Comparison of ENCODE assay signal across 9 mouse cellular contexts in the genomic region with DNA sequence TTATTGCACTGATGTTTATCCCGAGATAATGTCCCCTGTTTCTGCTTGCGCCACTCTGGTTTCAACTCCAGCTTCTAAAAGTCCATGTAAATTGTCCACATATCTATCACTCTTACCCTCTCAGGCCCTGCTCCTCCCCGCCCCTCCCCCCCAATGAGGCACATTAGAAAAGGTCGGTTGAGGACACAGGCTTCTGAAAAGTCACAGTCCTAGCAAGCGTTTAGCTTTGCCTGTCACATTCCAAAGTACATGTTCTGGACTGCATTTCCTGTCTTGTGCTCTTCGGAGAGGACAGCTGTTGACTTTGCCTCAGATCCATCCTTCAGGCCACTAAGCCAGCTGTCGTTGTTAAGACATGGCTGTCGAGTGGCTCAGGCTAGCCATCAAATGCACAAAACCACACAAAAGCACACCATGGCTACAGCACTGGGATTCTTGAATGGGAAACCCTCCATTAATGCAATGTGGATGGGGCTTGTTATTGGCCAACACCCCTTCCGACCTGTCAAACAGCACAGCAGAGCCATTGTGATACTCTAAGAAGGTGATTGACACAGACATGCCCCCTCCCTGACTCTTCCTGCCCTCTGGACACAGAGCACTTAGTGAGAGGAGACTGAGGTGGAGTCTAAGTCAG. TPM values are rescaled to one million over a fixed set of nuclear protein-coding genes. Genes with fewer than 3 reads are reported as not detected.
A peak's percentile ranks its signal among the peaks of the same experiment; 100 is the strongest.
DNase-seq lines count a peak whose midpoint lies in the region; ATAC-seq and TF ChIP-seq lines count a peak whose summit lies in the region.
"Had no signal": no experiment of that assay in that cellular context is flagged by ENCODE, and none has a peak within 500 bp of the region (broad histone marks: within the 10 kb centered on the region; RNA-seq: fewer than 3 reads in every experiment).

No protein-coding gene starts in this region.

- no peak for TF ChIP-seq POLR2A in ES-Bruce4 (IDR thresholded peaks at IDR 0.05; ENCODE audit: insufficient read depth, low read length)
- TF ChIP-seq POLR2A in heart, adult 2 months (IDR thresholded peaks at IDR 0.05; ENCODE audit: insufficient read depth, low read depth, low read length): no peak

- no peaks in the 10 kb centered on the region for H3K79me2 ChIP-seq in heart, adult 2 months (replicated peaks; ENCODE audit: control insufficient read depth, insufficient read depth, low read length)

- H3K4me3 ChIP-seq in ES-Bruce4 (ENCODE audit: low read depth, low read length): no peak overlapping the region
- H3K4me3 ChIP-seq in heart, adult 2 months: 0 out of 2 replicates have a peak overlapping the region, but pooled peaks have one; percentile 16
- no peak overlapping the region for H3K4me3 ChIP-seq in kidney, embryonic 14.5 days (ENCODE audit: low read length)

- H3K9ac ChIP-seq in ES-Bruce4 (ENCODE audit: low read depth, poor library complexity, severe bottlenecking): no peak overlapping the region
- peak overlapping the region; percentile 16; the same call in 1 of the 2 replicates for H3K9ac ChIP-seq in heart, adult 2 months (ENCODE audit: low read depth, low read length)
- no peak overlapping the region for H3K9ac ChIP-seq in kidney, embryonic 14.5 days (ENCODE audit: low read depth, low read length)

- no peak for TF ChIP-seq EP300 in ES-Bruce4 (IDR thresholded peaks at IDR 0.05; ENCODE audit: insufficient read depth, low read depth, low read length)
- 0 out of 2 replicates have a peak, but pooled peaks have one; percentile 37 for TF ChIP-seq EP300 in heart, adult 2 months (IDR thresholded peaks at IDR 0.05; ENCODE audit: insufficient read depth, low read depth, low read length)

- no peaks in the 10 kb centered on the region for H3K36me3 ChIP-seq in ES-Bruce4 (ENCODE audit: control insufficient read depth, insufficient read depth, low read length, poor library complexity, severe bottlenecking)
- no peaks in the 10 kb centered on the region; the same call in 1 of the 2 replicates for H3K36me3 ChIP-seq in heart, adult 2 months (ENCODE audit: control insufficient read depth, insufficient read depth, low read length)
- H3K36me3 ChIP-seq in kidney, embryonic 14.5 days (ENCODE audit: control insufficient read depth, insufficient read depth, low read length): no peaks in the 10 kb centered on the region

- no peaks in the 10 kb centered on the region for H3K27me3 ChIP-seq in ES-Bruce4 (ENCODE audit: control insufficient read depth, insufficient read depth, low read length, poor library complexity, severe bottlenecking)
- no peaks in the 10 kb centered on the region for H3K27me3 ChIP-seq in heart, adult 2 months (ENCODE audit: control insufficient read depth, insufficient read depth, low read length)
- no peaks in the 10 kb centered on the region for H3K27me3 ChIP-seq in kidney, embryonic 14.5 days (ENCODE audit: control insufficient read depth, insufficient read depth, low read length)

- 27% methylated on average over 9 of the region's 9 CpGs for WGBS in heart, adult 2 months
- WGBS in kidney, embryonic 14.5 days: 47% methylated on average over 9 of the region's 9 CpGs

- H3K4me1 ChIP-seq in ES-Bruce4 (ENCODE audit: control insufficient read depth, insufficient read depth, low read length): no peaks in the 10 kb centered on the region
- H3K4me1 ChIP-seq in heart, adult 2 months (ENCODE audit: control insufficient read depth, insufficient read depth, low read length): peaks cover 5% of the 10 kb centered on the region
- no peaks in the 10 kb centered on the region for H3K4me1 ChIP-seq in kidney, embryonic 14.5 days (ENCODE audit: control insufficient read depth, insufficient read depth, low read length)

- 0 out of 2 replicates have a peak overlapping the region, but pooled peaks have one; percentile 7 for H3K27ac ChIP-seq in ES-Bruce4 (ENCODE audit: insufficient read depth, low read length)
- peak overlapping the region; percentile 67 for H3K27ac ChIP-seq in heart, adult 2 months
- H3K27ac ChIP-seq in kidney, embryonic 14.5 days (ENCODE audit: low read depth, low read length): no peak overlapping the region

- ATAC-seq in kidney, embryonic 14.5 days (ENCODE audit: low FRiP score, low TSS enrichment): peak; percentile 54; the same call in 1 of the 2 replicates

- no peak for TF ChIP-seq CTCF in ES-Bruce4 (IDR thresholded peaks at IDR 0.05; ENCODE audit: low read depth, low read length)
- no peak for TF ChIP-seq CTCF in heart, adult 2 months (IDR thresholded peaks at IDR 0.05)

- intact Hi-C loops in heart, adult 2 months (cut with DNase I): no loop called here

- no peaks in the 10 kb centered on the region for H3K9me3 ChIP-seq in ES-Bruce4 (replicated peaks; ENCODE audit: control insufficient read depth, insufficient read depth, low read length, poor library complexity, severe bottlenecking)
- H3K9me3 ChIP-seq in kidney, embryonic 14.5 days (ENCODE audit: control insufficient read depth, low read length): no peaks in the 10 kb centered on the region

- peak; percentile 24 to 27 for DNase-seq in heart, adult 2 months
- peak; percentile 52 for DNase-seq in lung, postnatal 36 days
- no peak for DNase-seq in cerebellum, postnatal 36 days
- no peak for DNase-seq in spleen, postnatal 14 days (ENCODE audit: low spot score in 2 of 2)
- DNase-seq in ovary, adult 18-20 months (ENCODE audit: low spot score): no peak
- no peak for DNase-seq in cerebellum, postnatal 25 days

- peak overlapping the region; percentile 12; the same call in 1 of the 2 replicates for H3K4me2 ChIP-seq in kidney, embryonic 14.5 days (replicated peaks; ENCODE audit: low read depth, low read length)

RNA-seq across cellular contexts. Expression of gene Rtp1, which starts 12.2 kb away (rescaled TPM):
- polyA plus RNA-seq in ES-Bruce4 (2011; ENCODE audit: insufficient read depth, insufficient read length, low read depth, missing spikeins): not detected in 2 replicates
- not detected for total RNA-seq in heart, adult 2 months (2021)
- polyA plus RNA-seq in heart, adult 2 months (2012; rRNA removed): not detected in 2 replicates
- not detected in 2 replicates for polyA plus RNA-seq in kidney, embryonic 14.5 days (2014; fragmentation: Nextera tagmentation; extraction: Ambion mirVana)
- total RNA-seq: MEL had no signal

Comparison
In these comparisons a context has a peak if more than half of its experiments do, and no peak if none do; other contexts are left out.
1. DNase-seq: peak in heart, adult 2 months (2 of 2) and lung, postnatal 36 days (single experiment); none in cerebellum, postnatal 36 days (0 of 2), spleen, postnatal 14 days (0 of 2), ovary, adult 18-20 months (single experiment) and cerebellum, postnatal 25 days (0 of 2).